Mouse (Mus musculus) left cerebral cortex, adult 2 months (tissue): ENCODE results near the gene Sbsn. TPM values are rescaled to one million over a fixed set of nuclear protein-coding genes. Genes with fewer than 3 reads are reported as not detected.

Source experiments
- DNase-seq, 2 experiments: peaks; one replicate each; pipeline ENCODE4 v3.0.0; 2021 to 2022; ENCODE audit warnings: low spot score in 2 of 2, mixed read lengths in 1 of 2; ENCODE audit errors: extremely low spot score in 1 of 2
- H3K27ac ChIP-seq: fragments of 200-600 bp; 2 replicates; pipeline ENCODE4 v1.8.1; 2022
- H3K4me3 ChIP-seq: fragments of 200-600 bp; 2 replicates; pipeline ENCODE4 v1.8.1; 2022
- CTCF ChIP-seq: fragments of 200-600 bp; IDR thresholded peaks from 2 replicates; pipeline ENCODE4 v1.8.1; 2022; ENCODE audit warnings: antibody characterized with exemption, mild to moderate bottlenecking, moderate library complexity
- intact Hi-C: fragments of 180-260 bp; cut with DNase I; formaldehyde crosslinking; loops from one replicate; pipeline ENCODE4 v1.15.1; 2025
- long read RNA-seq, 2 experiments: library from polyadenylated mRNA; stranded (forward); transcript quantifications; one replicate each; pipeline ENCODE4 v2.0.0; 2021; ENCODE audit warnings: borderline mapping rate in 2 of 2
- total RNA-seq, 2 experiments: library from RNA; stranded (reverse); gene quantifications; 2 replicates each; pipeline ENCODE4 v1.2.3; 2021

The Sbsn gene
- 1 to 10 TPM; 7.8 to 8.7 TPM for total RNA-seq
- long read RNA-seq, experiment 1, result 0 reads
- long read RNA-seq, experiment 2, result 0 reads

GRCm38 (mm10) chr7:30751086-30751669 is at the start of gene Sbsn:
Gene Sbsn, plus strand, starts transcription at chr7:30751471.
- Histone ChIP-seq H3K4me3 (no peak within 1 kb of the TSS), H3K27ac (no peak within 1 kb of the TSS)
- no peak for TF ChIP-seq CTCF
- intact Hi-C loops, result no loop called here
- no peak for DNase-seq

- H3K27ac ChIP-seq, result no peak overlapping the region
- intact Hi-C loops, result no loop called here
- DNase-seq, result no peak
- no peak overlapping the region for H3K4me3 ChIP-seq
- TF ChIP-seq CTCF, result no peak
Measured at GRCm38 (mm10) chr7:30706214-30706882, 44.9 kb upstream of the Sbsn start.

GRCm38 (mm10) chr7:30707441-30707840 is 43.8 kb upstream of the Sbsn start:
- H3K27ac ChIP-seq, result no peak overlapping the region
- TF ChIP-seq CTCF, result no peak
- intact Hi-C loops, result no loop called here
- DNase-seq, result no peak
- no peak overlapping the region for H3K4me3 ChIP-seq

- no peak within 1 kb of the TSS for H3K4me3 ChIP-seq
- intact Hi-C loops, result no loop called here
- no peak for TF ChIP-seq CTCF
- H3K27ac ChIP-seq, result no peak within 1 kb of the TSS
- no peak for DNase-seq
Measured at GRCm38 (mm10) chr7:30711942-30712341, 39.3 kb upstream of the Sbsn start, which contains the start of gene Atp4a. Gene Atp4a, plus strand, starts transcription at chr7:30712209.

GRCm38 (mm10) chr7:30717006-30717715 is 34.1 kb upstream of the Sbsn start:
- intact Hi-C loops, result loop anchor here (5.0 kb wide), 2 partner anchors 35 to 40 kb away; no protein-coding TSS in a partner anchor
- H3K4me3 ChIP-seq, result peak overlapping the region; percentile 30
- H3K27ac ChIP-seq, result no peak overlapping the region
- TF ChIP-seq CTCF, result no peak
- DNase-seq, result peak; percentile 41

- TF ChIP-seq CTCF, result no peak
- DNase-seq, result no peak
- H3K27ac ChIP-seq, result no peak overlapping the region
- intact Hi-C loops, result loop anchor here (5.0 kb wide), 2 partner anchors 35 to 40 kb away; no protein-coding TSS in a partner anchor
- H3K4me3 ChIP-seq, result peak overlapping the region; percentile 30
Measured at GRCm38 (mm10) chr7:30717716-30718046, 33.6 kb upstream of the Sbsn start.

- no peak overlapping the region for H3K4me3 ChIP-seq
- H3K27ac ChIP-seq, result no peak overlapping the region
- TF ChIP-seq CTCF, result no peak
- DNase-seq, result no peak
- intact Hi-C loops, result loop anchor here (5.0 to 10.0 kb wide), 3 partner anchors 37 to 135 kb away; partner anchors contain the start of gene Kmt2b
Measured at GRCm38 (mm10) chr7:30719669-30720068, 31.6 kb upstream of the Sbsn start.

- TF ChIP-seq CTCF, result no peak
- intact Hi-C loops, result loop anchor here (10.0 kb wide), 1 partner anchor 136 kb away; the partner anchor contains the start of gene Kmt2b
- no peak for DNase-seq
Measured at GRCm38 (mm10) chr7:30721286-30721685, 30.0 kb upstream of the Sbsn start.

GRCm38 (mm10) chr7:30723274-30723953 is 27.9 kb upstream of the Sbsn start:
- DNase-seq, result no peak
- TF ChIP-seq CTCF, result no peak
- intact Hi-C loops, result loop anchor here (10.0 kb wide), 1 partner anchor 139 kb away; the partner anchor contains the start of gene Kmt2b
- Histone ChIP-seq H3K4me3 (no peak overlapping the region), H3K27ac (no peak overlapping the region)

More at GRCm38 (mm10) chr7:30721286-30721685, 30.0 kb upstream of the Sbsn start:
- H3K4me3 ChIP-seq, result no peak overlapping the region
- no peak overlapping the region for H3K27ac ChIP-seq

- intact Hi-C loops, result loop anchor here (2.0 to 10.0 kb wide), 2 partner anchors 133 to 143 kb away; partner anchors contain the start of genes Ffar1 and Kmt2b
- Histone ChIP-seq H3K4me3 (peak overlapping the region; percentile 80), H3K27ac (no peak overlapping the region)
- TF ChIP-seq CTCF, result no peak
- no peak for DNase-seq
Measured at GRCm38 (mm10) chr7:30728214-30728613, 23.1 kb upstream of the Sbsn start.

GRCm38 (mm10) chr7:30728739-30729395 is 22.4 kb upstream of the Sbsn start:
- no peak for DNase-seq
- peak overlapping the region; percentile 95 for H3K27ac ChIP-seq
- intact Hi-C loops, result loop anchor here (1.0 to 10.0 kb wide), 4 partner anchors 64 to 144 kb away; partner anchors contain the start of genes Ffar1, Kmt2b and Rbm42
- TF ChIP-seq CTCF, result no peak; the same call in 1 of the 2 replicates
- H3K4me3 ChIP-seq, result peak overlapping the region; percentile 80
